Mouse (Mus musculus) myocyte (in vitro differentiated cells): ENCODE measurements around the gene Ncl.

Experiments used
- CEBPB ChIP-seq: IDR thresholded peaks from 2 replicates; pipeline ENCODE4 v1.6.1; 2011; ENCODE audit warnings: mild to moderate bottlenecking, moderate library complexity; ENCODE audit not compliant: poor library complexity, insufficient read depth, severe bottlenecking
- MAX ChIP-seq: IDR thresholded peaks from one replicate; pipeline ENCODE4 v1.6.1; 2011; ENCODE audit warnings: low read depth, mild to moderate bottlenecking, control low read depth
- MYOD1 ChIP-seq, 3 experiments: IDR thresholded peaks; one replicate each; pipeline ENCODE4 v1.6.1; 2011; ENCODE audit warnings: control low read depth in 2 of 3, low read depth in 2 of 3, mild to moderate bottlenecking in 2 of 3, moderate library complexity in 1 of 3; ENCODE audit not compliant: insufficient read length in 2 of 3, control insufficient read depth in 1 of 3
- MYOG ChIP-seq, 3 experiments: IDR thresholded peaks; one replicate each; pipeline ENCODE4 v1.6.1; 2011; ENCODE audit warnings: control low read depth in 2 of 3, low read depth in 2 of 3, mild to moderate bottlenecking in 2 of 3; ENCODE audit not compliant: insufficient read length in 2 of 3, control insufficient read depth in 1 of 3, insufficient read depth in 1 of 3
- POLR2A ChIP-seq: IDR thresholded peaks from one replicate; pipeline ENCODE4 v1.6.1; 2011; ENCODE audit warnings: low read depth, mild to moderate bottlenecking, control low read depth, moderate library complexity; ENCODE audit not compliant: insufficient read length
- POLR2AphosphoS2 ChIP-seq: IDR thresholded peaks from one replicate; pipeline ENCODE4 v1.6.1; 2011; ENCODE audit warnings: low read depth, control low read depth; ENCODE audit not compliant: insufficient read length
- REST ChIP-seq: IDR thresholded peaks from one replicate; pipeline ENCODE4 v1.6.1; 2011; ENCODE audit warnings: mild to moderate bottlenecking, control low read depth, moderate library complexity; ENCODE audit not compliant: insufficient read depth, insufficient read length
- TCF12 ChIP-seq: IDR thresholded peaks from one replicate; pipeline ENCODE4 v1.6.1; 2011; ENCODE audit warnings: mild to moderate bottlenecking, control low read depth; ENCODE audit not compliant: poor library complexity, insufficient read depth, severe bottlenecking
- TCF3 ChIP-seq: IDR thresholded peaks from one replicate; pipeline ENCODE4 v1.6.1; 2011; ENCODE audit warnings: low read depth, control low read depth; ENCODE audit not compliant: insufficient read length
- USF1 ChIP-seq: IDR thresholded peaks from one replicate; pipeline ENCODE4 v1.6.1; 2011; ENCODE audit warnings: low read depth, mild to moderate bottlenecking, control low read depth, moderate library complexity

- TF ChIP-seq POLR2A (no peak), MYOD1 (IDR thresholded peaks at IDR 0.05; ENCODE audit: control insufficient read depth in 1 of 3, insufficient read length in 2 of 3, low read depth in 2 of 3) (no peak), CEBPB (no peak), MYOG (IDR thresholded peaks at IDR 0.05; ENCODE audit: control insufficient read depth in 1 of 3, insufficient read depth in 1 of 3, insufficient read length in 2 of 3, low read depth in 2 of 3) (no peak), POLR2AphosphoS2 (no peak), TCF3 (no peak), TCF12 (no peak), MAX (no peak), REST (no peak), USF1 (no peak)
Observed at GRCm38 (mm10) chr1:86381027-86381426, 21.8 kb upstream of the Ncl start.
